Mouse (Mus musculus): ENCODE measurements around the gene Gspt1. TPM values are rescaled to one million over a fixed set of nuclear protein-coding genes. Genes with fewer than 3 reads are reported as not detected.
A peak's percentile ranks its signal among the peaks of the same experiment; 100 is the strongest.

The Gspt1 gene
- polyA plus RNA-seq, 1 experiment from 2014 or later, result 70.0 TPM

DNA sequence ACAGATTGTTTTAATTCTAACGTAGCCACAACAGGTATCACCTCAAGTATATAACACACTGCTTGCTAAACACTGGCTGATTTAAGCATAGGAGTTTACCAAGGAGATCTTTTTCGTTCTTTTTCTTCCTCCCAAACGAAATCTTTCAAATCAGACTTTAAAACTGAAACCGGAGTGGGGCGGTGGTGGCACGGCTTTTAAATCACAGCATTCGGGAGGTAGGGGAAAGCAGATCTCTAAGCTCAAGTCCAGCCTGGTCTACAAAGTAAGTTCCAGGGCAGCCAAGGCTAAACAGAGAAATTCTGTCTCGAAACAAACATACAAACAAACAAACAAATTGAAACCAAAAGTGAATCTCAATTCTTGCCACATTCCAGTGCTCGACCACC, 79.0 kb downstream of the Gspt1 start:
- 12% methylated on average over 9 of the region's 9 CpGs for WGBS (ENCODE audit: insufficient replicate concordance)
- Histone ChIP-seq H3K4me1 (ENCODE audit: control insufficient read depth, insufficient read depth, low read length) (peaks cover 3% of the 10 kb centered on the region; the same call in 1 of the 2 replicates), H3K36me3 (ENCODE audit: control insufficient read depth, insufficient read depth, low read length) (no peaks in the 10 kb centered on the region), H3K27ac (ENCODE audit: low read depth, low read length) (peak overlapping the region; percentile 81), H3K4me3 (ENCODE audit: low read depth, low read length) (peak overlapping the region; percentile 70), H3K27me3 (ENCODE audit: control insufficient read depth, insufficient read depth, low read length) (no peaks in the 10 kb centered on the region), H3K9ac (ENCODE audit: low read depth, low read length) (peak overlapping the region; percentile 82), H3K9me3 (replicated peaks; ENCODE audit: control insufficient read depth, low read length) (0 out of 2 replicates have a peak, but pooled peaks cover 4% of the 10 kb centered on the region), H3K4me2 (peak overlapping the region; percentile 89)
- no peak for ATAC-seq (replicated peaks; ENCODE audit: insufficient number of reproducible peaks, low FRiP score, low TSS enrichment)

DNA sequence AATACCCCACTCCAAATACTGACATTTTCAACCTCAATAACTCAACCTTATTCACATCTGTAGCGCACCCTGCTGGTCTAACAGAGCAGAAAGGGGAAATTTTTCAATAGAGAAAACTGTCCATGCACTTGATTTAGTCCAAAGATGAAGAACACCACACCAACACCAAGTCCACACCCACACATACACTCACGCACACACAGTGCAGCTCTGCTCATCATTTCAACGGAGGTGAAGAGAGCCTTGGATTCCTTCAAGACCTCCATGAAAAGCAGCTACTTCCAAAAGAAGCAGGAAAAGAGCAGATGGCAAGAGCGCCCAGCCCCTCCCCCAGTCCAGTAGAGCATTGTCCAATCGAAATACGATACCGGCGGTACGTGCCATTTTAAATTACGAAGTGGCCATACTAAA, 79.4 kb downstream of the Gspt1 start:
- Histone ChIP-seq H3K36me3 (ENCODE audit: control insufficient read depth, insufficient read depth, low read length) (no peaks in the 10 kb centered on the region), H3K4me1 (ENCODE audit: control insufficient read depth, insufficient read depth, low read length) (peaks cover 3% of the 10 kb centered on the region; the same call in 1 of the 2 replicates), H3K9me3 (replicated peaks; ENCODE audit: control insufficient read depth, low read length) (0 out of 2 replicates have a peak, but pooled peaks cover 4% of the 10 kb centered on the region), H3K27ac (ENCODE audit: low read depth, low read length) (no peak overlapping the region), H3K4me3 (ENCODE audit: low read depth, low read length) (peak overlapping the region; percentile 70), H3K27me3 (ENCODE audit: control insufficient read depth, insufficient read depth, low read length) (no peaks in the 10 kb centered on the region), H3K4me2 (peak overlapping the region; percentile 89), H3K9ac (ENCODE audit: low read depth, low read length) (peak overlapping the region; percentile 82)
- WGBS (ENCODE audit: insufficient replicate concordance), result 11% methylated on average over 10 of the region's 10 CpGs
- ATAC-seq (replicated peaks; ENCODE audit: insufficient number of reproducible peaks, low FRiP score, low TSS enrichment), result no peak

DNA sequence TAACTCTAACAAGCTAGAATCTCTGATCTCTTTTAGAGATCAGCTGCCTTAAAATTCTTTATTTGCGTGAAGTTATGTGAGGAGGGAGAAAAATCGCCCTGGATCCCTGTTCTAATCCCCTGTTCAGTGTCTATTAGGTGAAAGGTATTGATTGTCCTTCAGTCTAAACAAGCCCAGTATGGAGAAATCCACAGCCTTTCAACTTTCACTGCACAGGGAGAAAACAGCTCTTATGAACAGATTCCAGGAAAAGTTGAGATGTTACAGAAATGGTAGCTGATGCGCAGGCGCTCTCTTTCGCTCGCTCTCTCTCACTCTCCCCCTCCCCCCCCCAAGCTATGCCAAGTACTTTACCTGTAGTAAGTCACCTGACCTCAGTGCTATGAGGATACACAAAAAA, 82.4 kb downstream of the Gspt1 start:
- Histone ChIP-seq H3K4me2 (no peak overlapping the region), H3K27ac (ENCODE audit: low read depth, low read length) (no peak overlapping the region), H3K4me3 (ENCODE audit: low read depth, low read length) (no peak overlapping the region), H3K36me3 (ENCODE audit: control insufficient read depth, insufficient read depth, low read length) (no peaks in the 10 kb centered on the region), H3K4me1 (ENCODE audit: control insufficient read depth, insufficient read depth, low read length) (peaks cover 6% of the 10 kb centered on the region), H3K27me3 (ENCODE audit: control insufficient read depth, insufficient read depth, low read length) (no peaks in the 10 kb centered on the region), H3K9ac (ENCODE audit: low read depth, low read length) (no peak overlapping the region), H3K9me3 (replicated peaks; ENCODE audit: control insufficient read depth, low read length) (no peaks in the 10 kb centered on the region)
- no peak for ATAC-seq (replicated peaks; ENCODE audit: insufficient number of reproducible peaks, low FRiP score, low TSS enrichment)
- 85% methylated on average over 6 of the region's 6 CpGs for WGBS (ENCODE audit: insufficient replicate concordance)

MicroRNA genes within 50 kb of the gene (microRNA counts, 519-probe panel; counts per million panel counts)
- 32.2 counts per million for microRNA mmu-miR-1945

Small RNA genes within 50 kb of the gene (microRNA-seq; reads per million reads assigned to microRNA genes)
- gene Mir1945 (ENCODE audit: borderline number of aligned reads), result 5.6 reads per million, percentile 41 among the genes with 10 or more reads in this experiment

Other genes starting within 250 kb of the Gspt1 start
- gene Snn, start 193.4 kb downstream of the Gspt1 start, polyA plus RNA-seq (2014; fragmentation: Nextera tagmentation; extraction: Ambion mirVana), result 44.7 and 45.8 TPM in 2 replicates
- gene Litaf, start 188.2 kb downstream of the Gspt1 start, polyA plus RNA-seq (2014; fragmentation: Nextera tagmentation; extraction: Ambion mirVana), result 61.6 and 63.8 TPM in 2 replicates
- 33.5 and 34.7 TPM in 2 replicates for gene Txndc11, start 119.7 kb downstream of the Gspt1 start, polyA plus RNA-seq (2014; fragmentation: Nextera tagmentation; extraction: Ambion mirVana)
- gene Zc3h7a, start 77.9 kb downstream of the Gspt1 start, polyA plus RNA-seq (2014; fragmentation: Nextera tagmentation; extraction: Ambion mirVana), result 85.3 and 85.8 TPM in 2 replicates
- gene Rsl1d1, start 51.0 kb downstream of the Gspt1 start, polyA plus RNA-seq (2014; fragmentation: Nextera tagmentation; extraction: Ambion mirVana), result 161 and 167 TPM in 2 replicates
- not detected in 2 replicates for gene Tnfrsf17, start 59.5 kb upstream of the Gspt1 start, polyA plus RNA-seq (2014; fragmentation: Nextera tagmentation; extraction: Ambion mirVana)
- gene Snx29, start 68.6 kb upstream of the Gspt1 start, polyA plus RNA-seq (2014; fragmentation: Nextera tagmentation; extraction: Ambion mirVana), result 7.1 and 8.2 TPM in 2 replicates

All from heart, embryonic 11.5 days (tissue).